Mouse (Mus musculus) adrenal gland, postnatal 36 days (tissue): ENCODE measurements around the gene Crtac1. TPM values are rescaled to one million over a fixed set of nuclear protein-coding genes. Genes with fewer than 3 reads are reported as not detected.

Source experiments
- DNase-seq, 2 experiments: peaks; one replicate each; pipeline ENCODE4 v3.0.0; 2021; ENCODE audit warnings: mixed read lengths in 1 of 2
- total RNA-seq, 2 experiments: library from RNA; stranded (reverse); gene quantifications; 2 replicates each; pipeline ENCODE4 v1.2.3; 2021

Gene Crtac1
- total RNA-seq, 2 experiments from 2014 or later: 0.30 to 0.93 TPM

- DNase-seq: no peak
Observed at GRCm38 (mm10) chr19:42328160-42328559, 103.4 kb downstream of the Crtac1 start.

DNA sequence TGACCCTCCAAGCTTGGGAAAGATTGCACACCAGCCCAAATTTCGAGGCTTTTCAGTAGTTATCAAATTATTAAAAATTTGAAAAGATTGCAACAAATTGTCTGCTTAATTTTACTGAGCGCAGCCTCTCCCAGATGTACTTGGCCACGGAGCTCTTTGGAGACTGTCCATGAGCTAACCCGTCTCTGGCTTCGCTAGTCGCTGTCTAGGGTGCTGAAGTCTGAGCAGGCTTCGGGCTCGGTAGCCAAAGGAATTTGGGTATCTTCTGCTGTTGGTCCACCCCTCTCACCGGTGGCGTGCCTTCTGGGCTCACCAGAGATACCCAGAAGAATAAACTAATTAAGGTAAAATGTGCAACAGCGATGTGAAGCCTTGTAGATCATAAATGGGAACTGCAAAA, 105.7 kb downstream of the Crtac1 start:
- peak; percentile 86 to 87 for DNase-seq

- no peak for DNase-seq
Observed at GRCm38 (mm10) chr19:42322357-42323090, 109.1 kb downstream of the Crtac1 start.

- no peak for DNase-seq
Observed at GRCm38 (mm10) chr19:42321936-42322335, 109.6 kb downstream of the Crtac1 start.

- no peak for DNase-seq
Observed at GRCm38 (mm10) chr19:42317648-42318425, 113.7 kb downstream of the Crtac1 start.

DNA sequence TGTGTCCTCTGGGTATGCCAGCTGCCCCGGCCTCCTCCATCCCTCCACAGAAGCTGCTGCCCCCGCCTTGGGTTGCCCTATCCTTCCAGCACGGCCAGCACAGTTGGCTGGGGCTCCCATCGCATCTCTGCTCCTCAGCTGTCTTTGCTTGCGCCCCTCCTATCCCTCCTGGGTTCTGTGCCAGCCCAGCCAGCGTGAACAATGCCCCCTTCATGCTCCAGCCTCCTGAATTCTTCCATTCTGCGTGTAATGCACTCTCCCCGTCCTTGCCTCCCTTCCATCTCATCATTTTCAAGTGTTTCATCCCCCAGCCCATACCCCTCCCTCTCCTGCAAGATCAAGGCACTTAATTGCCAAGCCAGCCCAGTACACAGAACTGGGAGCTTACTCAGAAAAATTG, 114.6 kb downstream of the Crtac1 start:
- DNase-seq: no peak

GRCm38 (mm10) chr19:42316525-42316924, 115.1 kb downstream of the Crtac1 start:
- DNase-seq: peak in 1 of 2 experiments; percentile 7

DNA sequence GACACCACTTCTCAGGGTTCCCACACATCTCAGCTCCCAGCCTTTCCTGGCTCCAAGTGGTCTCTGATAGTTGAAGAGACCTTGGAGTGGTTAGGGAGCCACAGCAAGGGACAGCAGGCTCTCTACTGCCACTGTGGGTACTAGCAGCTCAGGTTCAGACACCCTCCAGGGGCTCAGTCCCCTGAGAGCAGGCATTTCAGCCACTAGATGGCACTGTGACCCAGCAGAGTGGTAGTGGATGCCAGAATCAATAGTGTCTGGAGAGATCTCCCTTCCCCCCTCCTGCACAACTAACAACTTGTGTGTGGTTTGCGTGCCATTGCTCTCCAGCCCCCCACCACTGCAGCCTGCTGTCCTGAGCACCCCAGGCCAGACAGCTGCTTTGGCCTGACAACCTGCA, 115.7 kb downstream of the Crtac1 start:
- DNase-seq: peak; percentile 82 to 83

DNA sequence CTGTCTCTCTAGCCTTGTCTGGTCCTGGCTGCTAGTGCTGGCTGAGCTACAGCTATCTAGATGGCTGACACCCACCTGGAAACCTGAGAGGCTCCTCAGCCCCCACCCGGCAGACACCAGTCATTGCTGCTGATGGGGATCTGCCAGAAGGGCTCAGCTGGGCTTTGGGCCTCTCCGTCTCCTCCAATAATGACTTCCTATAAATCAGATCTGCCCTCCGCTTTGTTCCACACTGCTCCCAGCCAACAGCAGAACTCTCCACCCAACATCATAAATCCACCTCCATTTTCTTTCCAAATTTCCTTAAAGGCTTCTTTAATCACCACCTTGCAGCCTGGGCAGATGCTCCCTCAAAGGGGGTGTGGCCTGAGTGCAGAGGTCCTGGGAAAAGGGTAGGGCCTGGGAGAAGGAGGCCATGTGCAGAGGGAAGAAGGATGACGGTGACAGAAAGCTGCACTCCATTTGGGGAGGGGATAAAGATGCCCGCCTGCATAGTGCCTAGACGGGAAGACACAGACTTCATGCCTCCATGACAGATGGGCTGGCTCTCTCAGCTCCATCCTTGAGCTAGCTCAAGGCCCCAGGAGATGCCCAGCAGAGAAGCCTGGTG, 116.4 kb downstream of the Crtac1 start:
- DNase-seq: no peak

DNA sequence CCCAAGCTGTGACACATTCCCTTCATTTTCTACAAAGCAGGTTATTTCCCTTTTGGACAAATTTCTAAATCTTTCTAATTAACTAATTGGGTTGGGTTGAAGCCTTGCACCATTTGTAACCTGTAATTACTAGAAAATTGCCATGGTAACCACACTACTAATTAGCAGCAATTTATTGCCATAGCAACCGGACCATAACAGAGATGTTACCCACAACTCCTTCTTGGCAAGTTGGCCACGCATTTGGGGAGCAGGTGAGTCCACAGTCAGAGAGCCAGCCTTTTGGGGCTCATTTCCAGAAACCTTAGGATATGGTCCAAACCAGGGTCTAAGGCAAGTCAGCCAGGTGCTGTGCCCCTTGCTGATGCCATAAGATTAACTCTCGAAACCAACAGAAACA, 119.4 kb downstream of the Crtac1 start:
- no peak for DNase-seq

- no peak for DNase-seq
Observed at GRCm38 (mm10) chr19:42311332-42311731, 120.3 kb downstream of the Crtac1 start.

GRCm38 (mm10) chr19:42308931-42309330, 122.7 kb downstream of the Crtac1 start:
- no peak for DNase-seq

DNA sequence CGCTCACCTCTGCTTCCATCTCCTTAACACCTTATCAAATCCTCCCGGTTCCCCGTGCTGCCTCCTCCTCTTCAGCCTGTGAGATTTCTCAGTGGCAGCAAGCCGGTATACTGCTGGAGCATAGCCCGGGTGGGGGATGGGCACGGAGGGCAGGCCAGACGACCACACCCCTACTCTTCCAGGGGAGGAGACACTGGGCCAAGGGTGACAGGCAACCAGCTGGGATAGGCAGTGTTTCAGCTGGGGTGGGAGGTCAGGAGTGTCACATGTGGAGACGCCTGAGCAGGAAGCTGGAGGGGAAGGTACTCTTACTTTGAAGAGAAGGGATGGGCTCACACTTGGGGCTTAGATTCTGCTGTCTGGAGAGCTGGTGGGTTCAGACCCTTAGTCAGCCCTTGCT, 124.6 kb downstream of the Crtac1 start:
- DNase-seq: no peak

DNA sequence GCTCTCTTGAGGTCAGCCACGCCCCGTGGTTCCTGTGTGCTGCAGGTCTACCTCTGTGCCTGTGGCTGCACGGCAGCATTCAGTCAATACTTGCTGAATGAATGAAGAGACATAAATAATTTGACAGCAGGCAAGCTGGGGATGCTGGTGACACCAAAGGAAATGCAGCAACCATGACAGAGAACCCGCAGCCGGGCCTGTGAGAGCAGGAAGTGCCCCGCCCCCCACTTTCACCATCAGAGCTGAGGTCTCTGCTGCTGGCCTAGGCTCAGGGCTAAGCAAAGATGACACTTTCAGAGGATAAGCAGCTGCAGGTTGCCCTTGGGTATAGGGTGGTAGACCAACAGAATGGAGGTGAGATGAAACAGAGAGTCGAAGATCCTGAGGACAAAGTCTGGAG, 125.4 kb downstream of the Crtac1 start:
- DNase-seq: no peak

- DNase-seq: no peak
Observed at GRCm38 (mm10) chr19:42305746-42306145, 125.8 kb downstream of the Crtac1 start.

- DNase-seq: no peak
Observed at GRCm38 (mm10) chr19:42304506-42304905, 127.1 kb downstream of the Crtac1 start.

GRCm38 (mm10) chr19:42303210-42303813, 128.3 kb downstream of the Crtac1 start:
- DNase-seq: no peak

GRCm38 (mm10) chr19:42293216-42293615, 138.4 kb downstream of the Crtac1 start:
- DNase-seq: no peak

DNA sequence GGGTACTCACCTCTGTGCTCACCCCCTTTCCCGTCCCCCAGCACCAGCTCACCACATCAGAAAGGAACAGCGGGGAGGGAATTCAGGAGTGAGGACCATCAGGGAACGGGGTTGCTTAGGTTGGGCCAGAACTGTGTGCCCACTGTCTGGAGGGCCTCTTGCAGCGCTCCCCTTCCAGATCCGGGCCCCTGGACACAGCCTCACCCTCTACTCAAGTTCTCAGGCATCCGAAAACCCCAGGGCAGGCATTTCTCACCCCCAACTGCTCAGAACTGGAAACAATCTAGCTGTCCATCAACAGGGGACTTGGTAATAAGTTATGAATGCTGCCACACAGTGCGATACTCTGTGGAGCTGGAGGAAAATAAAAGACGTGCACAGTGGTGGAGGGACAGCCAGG, 139.5 kb downstream of the Crtac1 start:
- DNase-seq: no peak

DNA sequence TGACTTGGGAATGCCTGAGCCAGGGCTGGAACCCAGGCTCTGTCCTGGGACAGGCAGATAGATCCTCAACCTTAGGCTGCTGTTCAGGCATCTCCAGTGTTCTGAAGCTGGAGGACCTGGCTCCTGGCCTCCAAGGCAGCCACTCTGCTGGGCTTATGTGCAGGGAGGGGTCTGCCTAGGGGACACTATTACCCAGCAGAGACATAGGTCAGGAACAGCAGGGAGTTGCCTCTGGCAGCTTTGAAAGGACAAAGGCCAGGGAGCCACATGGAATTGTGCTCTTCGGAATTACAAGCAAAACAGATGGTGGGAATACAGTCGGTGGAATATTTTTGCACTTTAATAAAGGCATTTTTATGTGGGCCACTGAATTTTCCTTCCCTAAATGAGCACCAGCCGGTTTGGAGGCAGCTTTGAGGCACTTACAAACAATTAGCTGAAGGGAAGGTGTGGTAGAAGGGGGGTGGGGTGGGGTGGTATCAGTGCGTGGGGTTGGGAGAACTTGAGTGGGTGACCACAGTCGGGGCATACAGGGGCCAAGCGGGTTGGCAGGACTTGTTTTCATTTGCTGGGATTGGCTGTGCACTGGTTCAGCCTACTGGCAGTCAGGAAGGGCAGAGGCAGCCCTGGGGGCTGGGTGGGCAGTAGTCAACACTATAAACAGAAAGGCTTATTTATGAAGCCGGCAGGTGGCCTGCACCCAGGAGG, 140.5 kb downstream of the Crtac1 start:
- no peak for DNase-seq

DNA sequence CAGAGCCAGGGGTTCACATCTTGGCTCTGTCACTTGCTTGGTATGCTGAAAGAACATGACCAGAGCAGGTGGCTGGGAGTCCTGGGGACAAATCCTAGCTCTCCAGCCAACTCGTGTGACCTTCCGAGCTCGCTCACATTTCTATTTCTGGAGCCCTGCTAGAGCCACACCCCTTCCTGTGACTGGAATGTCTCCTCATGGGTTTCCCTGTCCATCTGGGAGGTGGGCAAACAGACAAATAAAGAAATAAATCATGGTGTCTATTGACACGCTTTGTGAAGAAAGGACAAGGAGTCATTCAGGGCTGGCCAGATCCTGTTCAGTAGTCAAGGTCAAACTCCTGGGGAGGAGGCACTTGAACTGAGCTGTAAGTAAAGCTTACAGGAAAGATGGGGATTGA, 143.2 kb downstream of the Crtac1 start:
- no peak for DNase-seq

GRCm38 (mm10) chr19:42284178-42284577, 147.4 kb downstream of the Crtac1 start:
- DNase-seq: no peak
